Mouse (Mus musculus): Measurements from ENCODE around the gene Prr13. TPM values are rescaled to one million over a fixed set of nuclear protein-coding genes. Genes with fewer than 3 reads are reported as not detected.

The Prr13 gene
- polyA plus RNA-seq, 1 experiment from 2014 or later = 141 TPM

- Histone ChIP-seq H3K36me3 (0 out of 2 replicates have a peak, but pooled peaks cover 2% of the 10 kb centered on the region), H3K27me3 (replicated peaks) (no peaks in the 10 kb centered on the region), H3K4me1 (replicated peaks) (peaks cover 12% of the 10 kb centered on the region), H3K27ac (no peak overlapping the region), H3K9me3 (no peaks in the 10 kb centered on the region), H3K9ac (no peak overlapping the region), H3K4me2 (replicated peaks) (peak overlapping the region; percentile 57; the same call in 1 of the 2 replicates), H3K4me3 (replicated peaks) (no peak overlapping the region)
- no peak for ATAC-seq
- WGBS = 77% methylated on average over 9 of the region's 9 CpGs
Measured at GRCm38 (mm10) chr15:102461430-102462075, 2.7 kb downstream of the Prr13 start.

GRCm38 (mm10) chr15:102463666-102464065 is 4.8 kb downstream of the Prr13 start:
- H3K27me3 ChIP-seq (replicated peaks) = no peaks in the 10 kb centered on the region
- H3K9me3 ChIP-seq = no peaks in the 10 kb centered on the region
- H3K4me1 ChIP-seq (replicated peaks) = peaks cover 12% of the 10 kb centered on the region
- no peak overlapping the region for H3K4me3 ChIP-seq (replicated peaks)
- ATAC-seq = no peak
- no peak overlapping the region for H3K27ac ChIP-seq
- no peak overlapping the region for H3K9ac ChIP-seq
- 0 out of 2 replicates have a peak, but pooled peaks cover 8% of the 10 kb centered on the region for H3K36me3 ChIP-seq
- no peak overlapping the region for H3K4me2 ChIP-seq (replicated peaks)

GRCm38 (mm10) chr15:102468675-102469370 is 10.0 kb downstream of the Prr13 start:
- no peak overlapping the region for H3K27ac ChIP-seq
- 95% methylated on average over 9 of the region's 9 CpGs for WGBS
- peaks cover 3% of the 10 kb centered on the region for H3K4me1 ChIP-seq (replicated peaks)

GRCm38 (mm10) chr15:102470183-102470604 is 11.4 kb downstream of the Prr13 start, which contains the start of gene Pcbp2:
TSS of gene Pcbp2 (plus strand) at chr15:102470539.
- Histone ChIP-seq H3K36me3 (peaks cover 14% of the 10 kb centered on the region; the same call in 1 of the 2 replicates), H3K9ac (peak within 1 kb of the TSS; percentile 95), H3K4me1 (replicated peaks) (peaks cover 3% of the 10 kb centered on the region), H3K4me3 (replicated peaks) (peak within 1 kb of the TSS; percentile 90), H3K4me2 (replicated peaks) (peak within 1 kb of the TSS; percentile 51), H3K9me3 (no peaks in the 10 kb centered on the region), H3K27me3 (replicated peaks) (no peaks in the 10 kb centered on the region), H3K27ac (peak within 1 kb of the TSS; percentile 97)
- under 1% methylated on average over 31 of the region's 40 CpGs for WGBS
- peak; percentile 100 for ATAC-seq

More at GRCm38 (mm10) chr15:102468675-102469370, 10.0 kb downstream of the Prr13 start:
- H3K9me3 ChIP-seq = no peaks in the 10 kb centered on the region
- no peak overlapping the region for H3K9ac ChIP-seq
- H3K27me3 ChIP-seq (replicated peaks) = no peaks in the 10 kb centered on the region
- H3K36me3 ChIP-seq = 0 out of 2 replicates have a peak, but pooled peaks cover 10% of the 10 kb centered on the region
- ATAC-seq = no peak
- H3K4me2 ChIP-seq (replicated peaks) = no peak overlapping the region
- no peak overlapping the region for H3K4me3 ChIP-seq (replicated peaks)

GRCm38 (mm10) chr15:102470605-102471294 is 11.9 kb downstream of the Prr13 start:
- Histone ChIP-seq H3K27ac (peak overlapping the region; percentile 97), H3K36me3 (peaks cover 19% of the 10 kb centered on the region), H3K9me3 (no peaks in the 10 kb centered on the region), H3K4me1 (replicated peaks) (peaks cover 3% of the 10 kb centered on the region), H3K4me2 (replicated peaks) (peak overlapping the region; percentile 51), H3K4me3 (replicated peaks) (peak overlapping the region; percentile 90), H3K9ac (peak overlapping the region; percentile 95), H3K27me3 (replicated peaks) (no peaks in the 10 kb centered on the region)
- peak; percentile 80 for ATAC-seq
- WGBS = 1% methylated on average over 36 of the region's 67 CpGs

GRCm38 (mm10) chr15:102471295-102471645 is 12.4 kb downstream of the Prr13 start:
- Histone ChIP-seq H3K9ac (peak overlapping the region; percentile 95), H3K9me3 (no peaks in the 10 kb centered on the region), H3K36me3 (peaks cover 24% of the 10 kb centered on the region), H3K27ac (peak overlapping the region; percentile 97), H3K4me3 (replicated peaks) (peak overlapping the region; percentile 90), H3K27me3 (replicated peaks) (no peaks in the 10 kb centered on the region), H3K4me1 (replicated peaks) (peaks cover 3% of the 10 kb centered on the region), H3K4me2 (replicated peaks) (peak overlapping the region; percentile 51)
- ATAC-seq = no peak; the same call in 1 of the 2 replicates
- WGBS = 2% methylated on average over 10 of the region's 10 CpGs

- ATAC-seq = no peak
- peak overlapping the region; percentile 95 for H3K9ac ChIP-seq
- no peak overlapping the region for H3K27ac ChIP-seq
Measured at GRCm38 (mm10) chr15:102471727-102472126, 12.9 kb downstream of the Prr13 start.

GRCm38 (mm10) chr15:102473246-102473645 is 14.4 kb downstream of the Prr13 start:
- H3K9me3 ChIP-seq = no peaks in the 10 kb centered on the region
- WGBS = 74% methylated on average over 2 of the region's 2 CpGs

More at GRCm38 (mm10) chr15:102471727-102472126, 12.9 kb downstream of the Prr13 start:
- Histone ChIP-seq H3K36me3 (peaks cover 26% of the 10 kb centered on the region), H3K4me2 (replicated peaks) (peak overlapping the region; percentile 51), H3K27me3 (replicated peaks) (no peaks in the 10 kb centered on the region), H3K4me3 (replicated peaks) (peak overlapping the region; percentile 90), H3K9me3 (no peaks in the 10 kb centered on the region), H3K4me1 (replicated peaks) (peaks cover 3% of the 10 kb centered on the region)

GRCm38 (mm10) chr15:102474520-102474919 is 15.7 kb downstream of the Prr13 start:
- 81% methylated on average over 2 of the region's 2 CpGs for WGBS
- Histone ChIP-seq H3K9ac (no peak overlapping the region), H3K4me2 (replicated peaks) (no peak overlapping the region), H3K4me3 (replicated peaks) (no peak overlapping the region), H3K9me3 (no peaks in the 10 kb centered on the region), H3K27me3 (replicated peaks) (no peaks in the 10 kb centered on the region), H3K27ac (no peak overlapping the region), H3K4me1 (replicated peaks) (peaks cover 3% of the 10 kb centered on the region), H3K36me3 (peaks cover 28% of the 10 kb centered on the region)
- no peak for ATAC-seq

More at GRCm38 (mm10) chr15:102473246-102473645, 14.4 kb downstream of the Prr13 start:
- Histone ChIP-seq H3K36me3 (peaks cover 28% of the 10 kb centered on the region), H3K9ac (no peak overlapping the region), H3K27ac (no peak overlapping the region), H3K4me3 (replicated peaks) (no peak overlapping the region), H3K27me3 (replicated peaks) (no peaks in the 10 kb centered on the region), H3K4me1 (replicated peaks) (peaks cover 3% of the 10 kb centered on the region), H3K4me2 (replicated peaks) (no peak overlapping the region)
- no peak for ATAC-seq

GRCm38 (mm10) chr15:102483136-102483535 is 24.3 kb downstream of the Prr13 start:
- Histone ChIP-seq H3K9ac (no peak overlapping the region), H3K36me3 (peaks cover 40% of the 10 kb centered on the region), H3K27ac (no peak overlapping the region), H3K4me3 (replicated peaks) (no peak overlapping the region), H3K27me3 (replicated peaks) (no peaks in the 10 kb centered on the region), H3K4me1 (replicated peaks) (no peaks in the 10 kb centered on the region), H3K9me3 (no peaks in the 10 kb centered on the region), H3K4me2 (replicated peaks) (no peak overlapping the region)
- ATAC-seq = no peak
- 85% methylated on average over 3 of the region's 3 CpGs for WGBS

- no peak for ATAC-seq
- Histone ChIP-seq H3K4me3 (replicated peaks) (no peak overlapping the region), H3K36me3 (peaks cover 52% of the 10 kb centered on the region), H3K9ac (no peak overlapping the region), H3K27me3 (replicated peaks) (no peaks in the 10 kb centered on the region), H3K27ac (no peak overlapping the region), H3K4me1 (replicated peaks) (no peaks in the 10 kb centered on the region), H3K9me3 (no peaks in the 10 kb centered on the region), H3K4me2 (replicated peaks) (no peak overlapping the region)
- 92% methylated on average over 12 of the region's 12 CpGs for WGBS
Measured at GRCm38 (mm10) chr15:102485853-102486252, 27.0 kb downstream of the Prr13 start.

GRCm38 (mm10) chr15:102487664-102488063 is 28.8 kb downstream of the Prr13 start:
- no peak overlapping the region for H3K4me2 ChIP-seq (replicated peaks)
- no peaks in the 10 kb centered on the region for H3K27me3 ChIP-seq (replicated peaks)
- peaks cover 53% of the 10 kb centered on the region for H3K36me3 ChIP-seq
- H3K4me3 ChIP-seq (replicated peaks) = no peak overlapping the region
- ATAC-seq = no peak
- H3K27ac ChIP-seq = no peak overlapping the region
- H3K9ac ChIP-seq = no peak overlapping the region
- WGBS = 77% methylated on average over 1 of the region's 1 CpGs
- no peaks in the 10 kb centered on the region for H3K4me1 ChIP-seq (replicated peaks)
- H3K9me3 ChIP-seq = no peaks in the 10 kb centered on the region
